Mouse (Mus musculus): ENCODE data around the gene Clic4. TPM values are rescaled to one million over a fixed set of nuclear protein-coding genes. Genes with fewer than 3 reads are reported as not detected.

Gene Clic4
- polyA plus RNA-seq, 1 experiment from 2014 or later = 149 TPM

GRCm38 (mm10) chr4:135241106-135241505 is 31.5 kb downstream of the Clic4 start:
- WGBS = 71% methylated on average over 5 of the region's 5 CpGs
- H3K9ac ChIP-seq (ENCODE audit: low read depth, low read length) = no peak overlapping the region
- H3K36me3 ChIP-seq (ENCODE audit: control insufficient read depth, insufficient read depth, low read length) = peaks cover 6% of the 10 kb centered on the region
- H3K9me3 ChIP-seq (ENCODE audit: control insufficient read depth, low read length) = no peaks in the 10 kb centered on the region
- DNase-seq (ENCODE audit: low spot score) (no peak), ATAC-seq (replicated peaks; ENCODE audit: low FRiP score) (no peak)
- peak overlapping the region; percentile 38; the same call in 1 of the 2 replicates for H3K27ac ChIP-seq (ENCODE audit: low read depth, low read length)
- H3K4me1 ChIP-seq (replicated peaks; ENCODE audit: control insufficient read depth, insufficient read depth, low read length) = peaks cover 62% of the 10 kb centered on the region
- peak overlapping the region; percentile 44; the same call in 1 of the 2 replicates for H3K4me2 ChIP-seq
- H3K4me3 ChIP-seq (ENCODE audit: low read depth, low read length) = no peak overlapping the region
- no peaks in the 10 kb centered on the region for H3K27me3 ChIP-seq (replicated peaks; ENCODE audit: control insufficient read depth, insufficient read depth, low read length)

- WGBS = 75% methylated on average over 3 of the region's 3 CpGs
- ATAC-seq (replicated peaks; ENCODE audit: low FRiP score) (no peak), DNase-seq (ENCODE audit: low spot score) (no peak)
- Histone ChIP-seq H3K4me3 (ENCODE audit: low read depth, low read length) (no peak overlapping the region), H3K4me1 (replicated peaks; ENCODE audit: control insufficient read depth, insufficient read depth, low read length) (peaks cover 58% of the 10 kb centered on the region), H3K9ac (ENCODE audit: low read depth, low read length) (no peak overlapping the region), H3K27ac (ENCODE audit: low read depth, low read length) (no peak overlapping the region), H3K9me3 (ENCODE audit: control insufficient read depth, low read length) (no peaks in the 10 kb centered on the region), H3K36me3 (ENCODE audit: control insufficient read depth, insufficient read depth, low read length) (peaks cover 6% of the 10 kb centered on the region), H3K27me3 (replicated peaks; ENCODE audit: control insufficient read depth, insufficient read depth, low read length) (no peaks in the 10 kb centered on the region), H3K4me2 (0 out of 2 replicates have a peak overlapping the region, but pooled peaks have one; percentile 26)
Observed at GRCm38 (mm10) chr4:135240329-135240728, 32.3 kb downstream of the Clic4 start.

GRCm38 (mm10) chr4:135238706-135239510 is 33.7 kb downstream of the Clic4 start:
- 51% methylated on average over 13 of the region's 13 CpGs for WGBS
- H3K4me2 ChIP-seq = peak overlapping the region; percentile 41
- H3K4me3 ChIP-seq (ENCODE audit: low read depth, low read length) = no peak overlapping the region; the same call in 1 of the 2 replicates
- peaks cover 52% of the 10 kb centered on the region for H3K4me1 ChIP-seq (replicated peaks; ENCODE audit: control insufficient read depth, insufficient read depth, low read length)
- H3K27ac ChIP-seq (ENCODE audit: low read depth, low read length) = peak overlapping the region; percentile 72
- H3K9me3 ChIP-seq (ENCODE audit: control insufficient read depth, low read length) = no peaks in the 10 kb centered on the region
- H3K27me3 ChIP-seq (replicated peaks; ENCODE audit: control insufficient read depth, insufficient read depth, low read length) = no peaks in the 10 kb centered on the region
- ATAC-seq (replicated peaks; ENCODE audit: low FRiP score) = peak; percentile 85
- peaks cover 6% of the 10 kb centered on the region for H3K36me3 ChIP-seq (ENCODE audit: control insufficient read depth, insufficient read depth, low read length)
- 0 out of 2 replicates have a peak overlapping the region, but pooled peaks have one; percentile 6 for H3K9ac ChIP-seq (ENCODE audit: low read depth, low read length)
- DNase-seq (ENCODE audit: low spot score) = no peak

GRCm38 (mm10) chr4:135236658-135237057 is 36.0 kb downstream of the Clic4 start:
- H3K27me3 ChIP-seq (replicated peaks; ENCODE audit: control insufficient read depth, insufficient read depth, low read length) = no peaks in the 10 kb centered on the region
- H3K4me2 ChIP-seq = no peak overlapping the region
- H3K4me1 ChIP-seq (replicated peaks; ENCODE audit: control insufficient read depth, insufficient read depth, low read length) = peaks cover 33% of the 10 kb centered on the region
- no peak overlapping the region for H3K9ac ChIP-seq (ENCODE audit: low read depth, low read length)
- WGBS = 88% methylated on average over 4 of the region's 4 CpGs
- H3K4me3 ChIP-seq (ENCODE audit: low read depth, low read length) = no peak overlapping the region
- peaks cover 6% of the 10 kb centered on the region for H3K36me3 ChIP-seq (ENCODE audit: control insufficient read depth, insufficient read depth, low read length)
- no peaks in the 10 kb centered on the region for H3K9me3 ChIP-seq (ENCODE audit: control insufficient read depth, low read length)
- no peak for ATAC-seq (replicated peaks; ENCODE audit: low FRiP score)
- no peak for DNase-seq (ENCODE audit: low spot score)
- H3K27ac ChIP-seq (ENCODE audit: low read depth, low read length) = no peak overlapping the region

- no peak overlapping the region for H3K9ac ChIP-seq (ENCODE audit: low read depth, low read length)
- H3K4me3 ChIP-seq (ENCODE audit: low read depth, low read length) = no peak overlapping the region
- peaks cover 22% of the 10 kb centered on the region for H3K4me1 ChIP-seq (replicated peaks; ENCODE audit: control insufficient read depth, insufficient read depth, low read length)
- H3K4me2 ChIP-seq = no peak overlapping the region
- no peak for ATAC-seq (replicated peaks; ENCODE audit: low FRiP score)
- H3K27ac ChIP-seq (ENCODE audit: low read depth, low read length) = no peak overlapping the region
- DNase-seq (ENCODE audit: low spot score) = no peak
- no peaks in the 10 kb centered on the region for H3K9me3 ChIP-seq (ENCODE audit: control insufficient read depth, low read length)
- WGBS = 84% methylated on average over 8 of the region's 8 CpGs
- no peaks in the 10 kb centered on the region for H3K27me3 ChIP-seq (replicated peaks; ENCODE audit: control insufficient read depth, insufficient read depth, low read length)
- peaks cover 8% of the 10 kb centered on the region for H3K36me3 ChIP-seq (ENCODE audit: control insufficient read depth, insufficient read depth, low read length)
Observed at GRCm38 (mm10) chr4:135235546-135235945, 37.1 kb downstream of the Clic4 start.

- Histone ChIP-seq H3K27ac (ENCODE audit: low read depth, low read length) (no peak overlapping the region), H3K4me2 (no peak overlapping the region), H3K4me3 (ENCODE audit: low read depth, low read length) (no peak overlapping the region), H3K27me3 (replicated peaks; ENCODE audit: control insufficient read depth, insufficient read depth, low read length) (no peaks in the 10 kb centered on the region), H3K9ac (ENCODE audit: low read depth, low read length) (no peak overlapping the region), H3K36me3 (ENCODE audit: control insufficient read depth, insufficient read depth, low read length) (peaks cover 5% of the 10 kb centered on the region; the same call in 1 of the 2 replicates), H3K4me1 (replicated peaks; ENCODE audit: control insufficient read depth, insufficient read depth, low read length) (no peaks in the 10 kb centered on the region), H3K9me3 (ENCODE audit: control insufficient read depth, low read length) (no peaks in the 10 kb centered on the region)
- WGBS = 77% methylated on average over 5 of the region's 5 CpGs
- no peak for DNase-seq (ENCODE audit: low spot score)
- no peak for ATAC-seq (replicated peaks; ENCODE audit: low FRiP score)
Observed at GRCm38 (mm10) chr4:135232563-135232962, 40.1 kb downstream of the Clic4 start.

GRCm38 (mm10) chr4:135231543-135231942 is 41.1 kb downstream of the Clic4 start:
- H3K4me2 ChIP-seq = no peak overlapping the region
- ATAC-seq (replicated peaks; ENCODE audit: low FRiP score) (no peak), DNase-seq (ENCODE audit: low spot score) (no peak)
- H3K27ac ChIP-seq (ENCODE audit: low read depth, low read length) = no peak overlapping the region
- no peak overlapping the region for H3K9ac ChIP-seq (ENCODE audit: low read depth, low read length)
- no peaks in the 10 kb centered on the region for H3K4me1 ChIP-seq (replicated peaks; ENCODE audit: control insufficient read depth, insufficient read depth, low read length)
- H3K27me3 ChIP-seq (replicated peaks; ENCODE audit: control insufficient read depth, insufficient read depth, low read length) = no peaks in the 10 kb centered on the region
- no peaks in the 10 kb centered on the region for H3K9me3 ChIP-seq (ENCODE audit: control insufficient read depth, low read length)
- H3K36me3 ChIP-seq (ENCODE audit: control insufficient read depth, insufficient read depth, low read length) = 0 out of 2 replicates have a peak, but pooled peaks cover 2% of the 10 kb centered on the region
- no peak overlapping the region for H3K4me3 ChIP-seq (ENCODE audit: low read depth, low read length)
- 82% methylated on average over 5 of the region's 5 CpGs for WGBS

GRCm38 (mm10) chr4:135231136-135231535 is 41.5 kb downstream of the Clic4 start:
- Histone ChIP-seq H3K4me3 (ENCODE audit: low read depth, low read length) (no peak overlapping the region), H3K4me1 (replicated peaks; ENCODE audit: control insufficient read depth, insufficient read depth, low read length) (no peaks in the 10 kb centered on the region), H3K36me3 (ENCODE audit: control insufficient read depth, insufficient read depth, low read length) (peaks cover 2% of the 10 kb centered on the region; the same call in 1 of the 2 replicates), H3K4me2 (no peak overlapping the region), H3K27ac (ENCODE audit: low read depth, low read length) (no peak overlapping the region), H3K9ac (ENCODE audit: low read depth, low read length) (no peak overlapping the region), H3K9me3 (ENCODE audit: control insufficient read depth, low read length) (no peaks in the 10 kb centered on the region), H3K27me3 (replicated peaks; ENCODE audit: control insufficient read depth, insufficient read depth, low read length) (no peaks in the 10 kb centered on the region)
- ATAC-seq (replicated peaks; ENCODE audit: low FRiP score) (no peak), DNase-seq (ENCODE audit: low spot score) (no peak)
- WGBS = 88% methylated on average over 3 of the region's 3 CpGs

GRCm38 (mm10) chr4:135230661-135231060 is 42.0 kb downstream of the Clic4 start:
- DNase-seq (ENCODE audit: low spot score) (no peak), ATAC-seq (replicated peaks; ENCODE audit: low FRiP score) (no peak)
- H3K4me1 ChIP-seq (replicated peaks; ENCODE audit: control insufficient read depth, insufficient read depth, low read length) = no peaks in the 10 kb centered on the region
- no peak overlapping the region for H3K9ac ChIP-seq (ENCODE audit: low read depth, low read length)
- no peak overlapping the region for H3K4me3 ChIP-seq (ENCODE audit: low read depth, low read length)
- no peaks in the 10 kb centered on the region for H3K27me3 ChIP-seq (replicated peaks; ENCODE audit: control insufficient read depth, insufficient read depth, low read length)
- no peak overlapping the region for H3K27ac ChIP-seq (ENCODE audit: low read depth, low read length)
- no peak overlapping the region for H3K4me2 ChIP-seq
- 77% methylated on average over 5 of the region's 5 CpGs for WGBS
- H3K36me3 ChIP-seq (ENCODE audit: control insufficient read depth, insufficient read depth, low read length) = peaks cover 7% of the 10 kb centered on the region
- no peaks in the 10 kb centered on the region for H3K9me3 ChIP-seq (ENCODE audit: control insufficient read depth, low read length)
